Mouse (Mus musculus): ENCODE measurements around the gene Olfr319.
"Not testable (repeated sequence)": the region's sequence is repeated elsewhere in the genome, so short reads cannot be mapped to it uniquely, and the experiment has no call there.

Olfr319 gene

DNA sequence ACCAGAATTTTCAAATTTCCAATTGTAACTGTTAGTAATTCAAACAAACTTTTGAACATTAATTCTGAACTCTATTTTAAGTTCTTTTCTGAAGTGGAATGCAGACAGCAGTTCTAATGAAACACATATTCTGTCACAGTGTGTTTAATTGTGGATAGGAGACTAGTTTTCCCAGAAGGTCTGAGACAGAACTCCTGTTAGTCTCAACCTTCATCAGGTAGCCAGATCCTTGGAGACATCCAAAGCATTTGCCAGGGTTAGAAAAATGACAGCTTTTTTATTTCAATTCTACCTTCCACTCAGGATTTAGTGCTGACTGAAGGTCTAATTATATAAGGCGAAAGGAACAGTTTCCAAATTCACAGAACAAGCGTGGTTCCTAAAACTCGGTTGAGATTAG is at the start of gene Olfr319:
TSS of gene Olfr319 (plus strand) at position 301 of the 400 bp plus-strand sequence.
- no peak for DNase-seq

- no peak for DNase-seq
These were observed 43.8 kb upstream of the Olfr319 start for GRCm38 (mm10) chr11:58655151-58655550.

DNA sequence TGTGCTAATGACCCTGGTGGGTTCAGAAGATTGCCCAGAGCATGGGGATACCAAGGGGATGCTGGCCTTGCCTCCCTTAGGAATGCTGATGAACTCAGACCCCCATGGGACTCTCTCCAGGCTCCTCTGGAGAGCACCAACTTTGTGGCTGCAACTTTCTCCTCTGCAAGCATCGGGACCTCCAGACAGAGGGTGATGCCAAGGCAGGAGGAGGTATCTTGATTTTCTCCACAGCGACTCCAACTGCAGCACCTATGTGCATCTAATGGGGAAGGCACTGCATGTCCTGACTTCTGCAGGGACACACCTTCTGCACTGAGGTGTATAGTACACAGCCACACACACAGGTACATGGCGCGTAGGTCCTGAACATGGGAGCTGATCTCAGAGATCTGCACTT is 40.4 kb upstream of the Olfr319 start, which contains the start of gene Olfr322:
TSS of gene Olfr322 (plus strand) at position 187 of the 400 bp plus-strand sequence.
- no peak for DNase-seq

GRCm38 (mm10) chr11:58669252-58669651 is 29.7 kb upstream of the Olfr319 start:
- DNase-seq: no peak

DNA sequence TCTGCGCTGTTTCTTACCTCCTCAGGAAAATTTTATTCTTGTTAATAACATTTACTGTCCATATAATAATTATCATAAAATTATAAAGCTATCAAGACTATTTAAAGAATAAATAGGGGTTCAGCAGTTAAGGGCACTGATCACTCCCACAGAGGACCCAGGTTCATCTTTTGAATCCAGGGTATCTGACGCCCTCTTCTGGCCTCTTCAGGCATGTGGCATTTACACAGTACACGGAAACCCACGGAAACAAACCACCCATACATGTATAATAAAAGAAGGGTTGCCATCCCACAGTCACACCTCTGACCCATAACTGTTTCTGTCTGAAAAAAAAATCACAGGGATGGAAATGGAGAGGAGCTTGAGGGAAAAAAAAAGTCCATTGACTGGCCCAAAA is 27.1 kb upstream of the Olfr319 start:
- no peak for DNase-seq

DNA sequence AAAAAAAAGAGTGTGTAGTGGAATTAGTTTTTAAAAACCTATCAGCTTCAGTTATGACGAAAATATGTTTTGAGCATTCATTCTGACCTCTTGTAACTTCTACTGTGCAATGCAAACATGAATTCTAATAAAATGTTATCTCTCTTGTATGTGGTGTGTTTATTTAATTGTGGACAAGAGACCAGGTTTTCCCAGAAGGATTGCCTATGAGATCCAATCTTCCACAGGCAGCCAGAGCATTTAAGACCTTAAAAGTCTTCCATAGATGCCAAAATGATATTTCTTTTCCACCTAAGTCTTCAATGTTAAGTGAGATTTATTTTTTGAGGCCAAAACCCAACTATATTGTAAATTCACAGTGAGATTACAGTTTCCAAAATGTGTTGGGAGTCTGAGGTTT is 18.2 kb upstream of the Olfr319 start, which contains the start of gene Olfr320:
TSS of gene Olfr320 (plus strand) at position 301 of the 400 bp plus-strand sequence.
- DNase-seq: no peak

DNA sequence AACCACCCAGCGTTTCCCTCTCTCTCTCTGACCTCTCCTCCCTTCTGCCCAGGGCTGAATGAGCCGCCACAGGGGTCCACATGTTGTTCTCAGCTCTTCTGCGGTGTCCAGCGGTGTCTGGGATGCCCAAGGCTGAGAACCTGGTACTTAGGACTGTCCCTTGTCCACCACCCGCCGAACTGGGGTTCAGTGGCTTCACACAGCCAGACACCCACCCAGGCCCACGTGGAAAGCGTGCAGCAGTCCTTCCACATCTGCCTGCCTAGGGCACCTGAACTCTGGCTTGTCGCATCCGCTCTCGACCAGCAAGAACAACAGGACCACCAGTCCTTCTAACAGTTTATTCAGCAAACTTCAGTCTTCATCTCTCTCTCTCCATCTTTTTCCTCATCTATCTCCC is 10.1 kb downstream of the Olfr319 start:
- DNase-seq: no peak

- not testable (repeated sequence) for DNase-seq
These were observed 18.8 kb downstream of the Olfr319 start for GRCm38 (mm10) chr11:58717723-58718122.

DNA sequence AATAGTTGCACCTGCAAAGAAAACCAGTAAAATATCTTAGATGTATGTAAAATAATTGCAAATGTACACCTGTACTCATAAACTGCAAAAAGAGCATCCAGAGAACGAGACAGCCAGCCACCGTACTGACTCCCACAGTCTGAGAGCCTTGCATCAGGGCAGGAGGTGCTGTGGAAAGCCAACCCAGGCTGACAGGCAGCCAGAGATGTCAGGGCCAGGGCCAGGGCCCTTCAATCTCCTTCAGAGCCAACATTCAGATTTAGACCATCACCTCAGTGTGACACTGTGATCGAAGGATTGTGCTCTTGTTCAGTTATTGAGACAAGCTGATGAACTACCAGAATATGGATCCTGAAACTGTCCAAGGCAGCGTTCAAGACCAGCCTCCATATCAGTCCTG is 20.7 kb downstream of the Olfr319 start:
- no peak for DNase-seq

GRCm38 (mm10) chr11:58723914-58724313 is 25.0 kb downstream of the Olfr319 start, which contains the start of gene Olfr318:
Olfr318 (minus strand) TSS chr11:58724014.
- no peak for DNase-seq

GRCm38 (mm10) chr11:58727896-58728650 is 29.1 kb downstream of the Olfr319 start:
- DNase-seq: not testable (repeated sequence)

- no peak for DNase-seq
These were observed 34.4 kb downstream of the Olfr319 start for GRCm38 (mm10) chr11:58733372-58733771.

DNA sequence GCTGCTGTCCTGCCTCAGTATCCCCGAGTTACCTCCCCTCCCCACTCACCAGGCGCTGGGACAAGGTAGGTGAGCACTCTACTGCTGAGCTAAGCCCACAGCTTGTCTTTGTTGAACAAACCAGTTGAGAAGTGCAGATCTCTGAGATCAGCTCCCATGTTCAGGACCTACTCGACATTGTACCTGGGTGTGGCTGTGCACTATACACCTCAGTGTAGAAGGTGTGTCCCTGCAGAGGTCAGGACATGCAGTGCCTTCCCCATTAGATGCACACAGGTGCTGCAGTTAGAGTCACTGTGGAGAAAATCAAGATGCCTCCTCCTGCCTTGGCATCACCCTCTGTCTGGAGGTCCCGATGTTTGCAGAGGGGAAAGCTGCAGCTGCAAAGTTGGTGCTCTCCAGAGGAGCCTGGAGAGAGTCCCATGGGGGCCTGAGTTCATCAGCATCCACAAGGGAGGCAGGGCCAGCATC is 39.9 kb downstream of the Olfr319 start, which contains the start of gene Olfr317:
TSS of gene Olfr317 (minus strand) at position 421 of the 471 bp plus-strand sequence.
- DNase-seq: no peak

DNA sequence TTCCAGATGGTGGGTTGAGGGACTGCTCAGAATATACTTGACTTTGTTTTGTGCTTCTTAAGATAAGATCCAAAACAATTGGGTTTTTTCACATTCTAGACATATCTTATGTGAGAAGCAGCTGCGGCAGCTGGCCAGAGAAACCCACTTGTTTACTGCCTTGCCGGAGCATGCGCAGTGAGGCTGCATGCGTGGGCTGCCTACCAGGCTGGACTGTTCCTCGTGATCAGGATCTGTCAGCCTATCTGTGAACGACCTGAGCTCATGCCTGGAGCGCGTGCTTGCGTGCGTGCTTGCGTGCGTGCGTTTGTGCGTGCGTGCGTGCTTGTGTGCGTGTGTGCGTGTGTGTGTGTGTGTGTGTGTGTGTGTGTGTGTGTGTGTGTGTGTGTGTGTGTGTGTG is 52.1 kb downstream of the Olfr319 start:
- DNase-seq: not testable (repeated sequence)

- no peak for DNase-seq
These were observed 53.5 kb downstream of the Olfr319 start, which contains the start of gene Olfr316 for GRCm38 (mm10) chr11:58752434-58752833. Olfr316 (plus strand) TSS chr11:58752734.
